Mouse (Mus musculus) forebrain, embryonic 16.5 days (tissue): ENCODE results near the gene Apbb2. TPM values are rescaled to one million over a fixed set of nuclear protein-coding genes. Genes with fewer than 3 reads are reported as not detected.

Source experiments
- ATAC-seq: fragments of 200-750 bp; cut with Nextera tagmentation; 2 replicates; pipeline ENCODE4 v1.8.0; 2017; ENCODE audit warnings: mild to moderate bottlenecking, moderate library complexity
- H3K27ac ChIP-seq: fragments of 300-500 bp; sonication (generic); 2 replicates; pipeline ENCODE4 v1.5.1; 2014; ENCODE audit warnings: low read length, control low read depth
- H3K27me3 ChIP-seq: fragments of 300-500 bp; sonication (generic); replicated peaks from 2 replicates; pipeline ENCODE4 v1.6.1; 2014; ENCODE audit warnings: low read length; ENCODE audit not compliant: control insufficient read depth, insufficient read depth
- H3K36me3 ChIP-seq: fragments of 300-500 bp; sonication (generic); 2 replicates; pipeline ENCODE4 v1.6.1; 2014; ENCODE audit not compliant: control insufficient read depth, insufficient read depth
- H3K4me1 ChIP-seq: fragments of 300-500 bp; sonication (generic); replicated peaks from 2 replicates; pipeline ENCODE4 v1.6.1; 2014; ENCODE audit warnings: low read length; ENCODE audit not compliant: control insufficient read depth, insufficient read depth
- H3K4me2 ChIP-seq: fragments of 300-500 bp; sonication (generic); 2 replicates; pipeline ENCODE4 v1.6.1; 2014; ENCODE audit warnings: mild to moderate bottlenecking, low read length, control low read depth
- H3K4me3 ChIP-seq: fragments of 300-500 bp; sonication (generic); replicated peaks from 2 replicates; pipeline ENCODE4 v1.5.1; 2014; ENCODE audit warnings: mild to moderate bottlenecking, low read length, control low read depth
- H3K9ac ChIP-seq: fragments of 300-500 bp; sonication (generic); replicated peaks from 2 replicates; pipeline ENCODE4 v1.6.1; 2014; ENCODE audit warnings: low read depth, low read length, control low read depth
- H3K9me3 ChIP-seq: fragments of 300-500 bp; sonication (generic); 2 replicates; pipeline ENCODE4 v1.6.1; 2016; ENCODE audit warnings: low read length; ENCODE audit not compliant: control insufficient read depth
- WGBS: fragments of 180-500 bp; shearing (Covaris S2); extraction: QIAGEN DNeasy Blood & Tissue Kit; methylation state at CpG from one replicate; pipeline ENCODE4 v1.1.7; 2014; 5-methylcytosine and 5-hydroxymethylcytosine counted together
- polyA plus RNA-seq: library from polyadenylated mRNA; unstranded; fragments of >200 nt; fragmentation: Nextera tagmentation; extraction: Ambion mirVana; gene quantifications from 2 replicates; pipeline ENCODE4 v1.2.1, GENCODE M21; 2015

The Apbb2 gene
- polyA plus RNA-seq, 1 experiment from 2014 or later = 99.1 TPM

DNA sequence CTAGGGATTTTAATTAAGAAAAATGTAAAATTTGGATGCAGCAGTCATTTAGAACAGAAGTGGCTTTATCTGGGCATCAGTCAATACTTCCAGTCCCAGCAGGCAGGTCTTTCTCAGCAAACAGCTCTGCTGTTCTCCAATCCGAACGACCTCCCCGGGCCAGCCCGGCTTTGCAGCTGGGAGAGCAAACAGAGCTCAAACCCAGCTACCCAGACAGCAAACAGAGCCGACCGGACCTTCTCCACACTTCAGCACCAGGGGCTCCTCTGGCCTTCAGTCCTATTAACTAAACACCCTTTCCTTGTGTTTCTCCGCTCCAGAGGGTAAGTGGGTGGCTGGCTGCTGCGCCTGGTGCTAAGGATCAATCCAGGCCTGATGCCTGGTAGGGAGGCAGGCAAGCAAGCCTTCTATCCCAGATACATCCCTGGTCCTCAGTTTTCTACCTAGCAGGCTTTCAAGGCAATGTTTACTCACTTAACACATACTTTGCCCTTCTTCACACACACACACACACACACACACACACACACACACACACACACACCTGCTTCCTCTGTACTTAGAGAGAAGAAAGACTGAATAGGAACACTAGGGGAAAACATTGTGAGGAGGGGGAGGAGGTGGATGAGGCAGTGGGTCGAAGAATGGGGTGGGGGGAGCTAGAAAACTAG is 82.9 kb downstream of the Apbb2 start:
- Histone ChIP-seq H3K27me3 (no peaks in the 10 kb centered on the region), H3K36me3 (no peaks in the 10 kb centered on the region), H3K4me3 (no peak overlapping the region), H3K4me2 (no peak overlapping the region), H3K4me1 (peaks cover 13% of the 10 kb centered on the region), H3K9me3 (no peaks in the 10 kb centered on the region), H3K27ac (no peak overlapping the region), H3K9ac (no peak overlapping the region)
- 56% methylated on average over 9 of the region's 9 CpGs for WGBS
- no peak for ATAC-seq

DNA sequence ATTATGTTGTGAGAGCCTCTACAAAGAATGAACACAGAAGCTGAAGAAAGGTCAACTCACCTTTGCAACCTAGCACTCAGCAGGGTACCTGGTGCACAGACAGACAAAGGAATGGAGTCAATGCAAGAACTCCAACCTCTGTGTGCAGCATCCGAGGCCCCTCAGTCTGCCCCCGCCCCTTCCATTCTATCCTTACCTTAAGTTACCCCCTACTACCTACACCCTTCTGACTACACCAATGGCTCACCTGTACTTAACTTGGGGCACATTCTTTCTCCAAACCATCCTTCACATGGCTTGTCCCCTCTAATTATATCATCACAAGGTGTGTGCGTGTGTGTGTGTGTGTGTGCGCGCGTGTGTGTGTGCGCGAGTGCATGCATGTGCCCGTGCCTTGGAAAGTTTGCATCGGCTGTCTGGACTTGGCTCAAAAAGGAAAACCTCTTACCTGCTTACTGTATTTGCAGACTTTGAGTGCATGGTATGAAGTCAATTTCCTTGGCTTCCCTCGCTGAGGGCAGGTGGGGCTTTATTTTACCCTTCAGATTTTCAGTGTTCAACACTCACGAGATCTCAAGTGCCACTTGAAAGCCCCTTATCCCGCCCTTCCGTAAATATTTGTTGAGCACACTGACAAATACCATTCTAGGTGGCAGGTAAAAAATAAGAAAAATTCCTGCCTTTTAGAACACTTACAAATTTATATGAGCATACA is 84.7 kb downstream of the Apbb2 start:
- WGBS = 92% methylated on average over 14 of the region's 14 CpGs
- no peak overlapping the region for H3K9ac ChIP-seq

DNA sequence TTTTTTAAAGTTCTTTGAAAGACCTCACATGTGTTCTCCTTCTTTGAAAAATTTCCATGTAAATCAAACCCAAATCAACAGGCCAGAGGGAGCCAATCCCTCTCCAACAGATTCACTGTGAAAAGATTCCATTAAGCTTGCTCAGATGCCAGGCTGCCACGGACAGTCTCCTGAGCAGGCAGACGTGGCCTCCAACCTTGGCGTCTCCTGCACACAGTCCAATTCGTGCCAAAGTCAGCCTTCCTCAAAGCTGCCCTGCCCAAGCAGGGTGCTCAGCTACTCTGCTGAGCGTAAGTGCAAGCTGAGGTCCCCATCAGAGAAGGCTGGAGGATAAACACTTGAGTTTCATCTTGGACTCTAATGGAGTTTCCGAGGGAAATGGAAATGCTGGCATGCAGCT is 85.8 kb downstream of the Apbb2 start:
- 69% methylated on average over 6 of the region's 6 CpGs for WGBS
- ATAC-seq = no peak
- no peaks in the 10 kb centered on the region for H3K36me3 ChIP-seq
- H3K4me3 ChIP-seq = no peak overlapping the region
- no peak overlapping the region for H3K9ac ChIP-seq
- H3K27ac ChIP-seq = no peak overlapping the region
- peaks cover 13% of the 10 kb centered on the region for H3K4me1 ChIP-seq
- H3K9me3 ChIP-seq = no peaks in the 10 kb centered on the region
- no peak overlapping the region for H3K4me2 ChIP-seq
- H3K27me3 ChIP-seq = no peaks in the 10 kb centered on the region

More for the DNA sequence above, 84.7 kb downstream of the Apbb2 start:
- peaks cover 13% of the 10 kb centered on the region for H3K4me1 ChIP-seq
- H3K9me3 ChIP-seq = no peaks in the 10 kb centered on the region
- H3K27ac ChIP-seq = no peak overlapping the region
- H3K36me3 ChIP-seq = no peaks in the 10 kb centered on the region
- no peak for ATAC-seq
- H3K4me2 ChIP-seq = no peak overlapping the region
- H3K27me3 ChIP-seq = no peaks in the 10 kb centered on the region
- no peak overlapping the region for H3K4me3 ChIP-seq

DNA sequence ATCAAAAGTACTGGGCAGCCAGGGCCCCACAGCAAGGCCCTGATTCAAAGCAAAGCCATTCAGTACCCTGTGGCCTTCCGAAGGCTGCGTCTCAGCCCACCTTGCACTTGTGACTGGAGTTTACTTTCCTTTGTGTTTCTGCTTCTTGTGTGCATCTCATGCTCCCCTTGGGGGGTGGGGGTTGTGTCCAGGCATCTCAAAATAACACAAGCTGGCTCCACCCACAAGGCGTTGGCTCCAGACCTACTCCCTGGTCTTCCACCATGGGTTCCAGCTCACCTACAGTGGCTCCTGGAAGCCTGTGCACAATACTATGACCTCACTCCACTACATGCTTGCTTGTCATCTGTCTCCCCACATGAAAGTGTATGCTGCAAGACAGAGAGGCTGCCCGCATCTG is 88.2 kb downstream of the Apbb2 start:
- Histone ChIP-seq H3K4me1 (peaks cover 3% of the 10 kb centered on the region), H3K4me3 (no peak overlapping the region), H3K27ac (no peak overlapping the region), H3K27me3 (no peaks in the 10 kb centered on the region), H3K4me2 (no peak overlapping the region), H3K9me3 (no peaks in the 10 kb centered on the region), H3K36me3 (no peaks in the 10 kb centered on the region), H3K9ac (no peak overlapping the region)
- WGBS = 88% methylated on average over 4 of the region's 4 CpGs
- ATAC-seq = no peak

DNA sequence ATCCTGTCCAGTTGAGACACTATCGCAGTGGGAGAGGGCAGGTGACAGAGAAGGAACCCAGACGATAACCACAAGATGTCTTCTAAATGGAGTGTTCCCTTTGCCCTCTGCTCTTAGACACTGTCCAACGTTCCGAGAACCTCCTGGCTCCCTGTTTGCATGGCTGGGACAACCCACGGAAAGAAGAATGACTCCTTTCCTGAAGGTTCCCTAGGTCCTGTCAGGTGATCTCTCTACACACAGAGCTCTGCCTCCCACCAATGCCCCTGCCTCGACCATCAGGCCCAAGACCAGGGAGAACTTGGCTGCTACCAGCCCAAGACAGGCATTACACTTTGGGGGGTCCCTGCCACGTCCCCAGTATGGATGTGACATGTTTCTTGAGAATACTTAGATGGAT is 89.0 kb downstream of the Apbb2 start:
- Histone ChIP-seq H3K9me3 (no peaks in the 10 kb centered on the region), H3K4me3 (no peak overlapping the region), H3K9ac (no peak overlapping the region), H3K4me1 (peaks cover 3% of the 10 kb centered on the region), H3K4me2 (no peak overlapping the region), H3K27me3 (no peaks in the 10 kb centered on the region), H3K36me3 (no peaks in the 10 kb centered on the region), H3K27ac (no peak overlapping the region)
- WGBS = 93% methylated on average over 7 of the region's 7 CpGs
- no peak for ATAC-seq

DNA sequence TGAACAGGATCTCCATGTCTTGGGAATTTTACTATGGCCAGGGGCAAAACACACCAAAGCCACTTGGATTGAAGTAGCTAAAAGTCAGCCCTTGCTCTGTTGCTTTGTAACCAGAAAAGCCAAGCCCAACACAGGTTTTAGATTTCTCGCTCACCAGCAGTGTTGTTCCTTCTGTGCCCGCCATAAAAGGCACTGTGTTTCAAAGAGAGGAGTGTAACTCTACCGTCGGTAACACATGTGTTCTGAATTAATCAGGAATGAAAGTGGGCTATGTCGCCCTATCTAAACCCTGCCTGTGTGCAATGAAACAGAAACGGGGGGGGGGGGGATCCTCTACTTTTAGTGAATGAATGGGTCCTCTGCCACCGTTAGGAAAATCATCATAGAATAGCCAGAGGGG is 90.0 kb downstream of the Apbb2 start:
- Histone ChIP-seq H3K9me3 (no peaks in the 10 kb centered on the region), H3K27me3 (no peaks in the 10 kb centered on the region), H3K4me1 (peaks cover 3% of the 10 kb centered on the region), H3K9ac (no peak overlapping the region), H3K36me3 (no peaks in the 10 kb centered on the region), H3K4me2 (no peak overlapping the region), H3K4me3 (no peak overlapping the region), H3K27ac (no peak overlapping the region)
- no peak for ATAC-seq
- 40% methylated on average over 7 of the region's 7 CpGs for WGBS

DNA sequence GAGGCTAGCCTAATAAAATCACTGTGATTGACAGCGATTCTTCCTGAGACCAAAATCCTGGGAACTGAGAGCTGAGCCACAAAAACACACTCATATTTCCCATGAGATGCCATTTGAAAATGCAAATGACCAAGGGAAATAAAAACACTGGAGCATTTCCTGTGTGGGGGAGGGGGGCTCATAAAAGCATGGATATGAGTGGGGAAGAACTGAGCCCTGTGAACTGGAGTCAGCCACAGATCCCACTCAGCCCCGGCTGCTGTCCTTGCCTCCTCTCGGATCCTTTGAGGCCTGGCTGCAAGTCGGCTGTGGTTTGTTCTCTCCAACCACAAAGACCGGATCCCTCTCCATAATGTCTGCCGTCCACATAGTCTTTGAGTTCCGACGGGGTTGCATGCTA is 91.5 kb downstream of the Apbb2 start:
- 74% methylated on average over 8 of the region's 8 CpGs for WGBS
- H3K27me3 ChIP-seq = no peaks in the 10 kb centered on the region
- no peak for ATAC-seq
- H3K9ac ChIP-seq = no peak overlapping the region
- no peaks in the 10 kb centered on the region; the same call in 1 of the 2 replicates for H3K4me1 ChIP-seq
- no peak overlapping the region for H3K4me2 ChIP-seq
- H3K4me3 ChIP-seq = no peak overlapping the region
- no peaks in the 10 kb centered on the region for H3K36me3 ChIP-seq
- H3K27ac ChIP-seq = no peak overlapping the region
- H3K9me3 ChIP-seq = no peaks in the 10 kb centered on the region

DNA sequence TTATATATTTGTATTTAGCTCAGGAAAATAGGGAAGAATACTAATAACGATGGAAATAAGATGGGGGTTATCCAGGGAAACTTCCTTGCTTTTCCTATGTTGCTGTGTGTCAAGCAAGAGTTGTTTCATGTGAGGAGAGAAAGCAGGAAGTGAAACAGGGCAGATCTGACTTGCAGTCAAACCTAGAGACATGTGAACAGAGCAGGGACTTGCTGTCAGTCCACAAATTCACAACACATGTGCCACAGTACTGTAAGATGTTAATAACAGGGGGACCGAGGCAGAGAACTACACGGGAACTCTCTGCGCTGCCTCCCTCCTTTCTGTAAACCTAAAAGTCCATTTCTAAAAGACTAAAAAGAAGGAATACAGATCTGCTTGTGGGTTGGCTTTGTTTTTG is 93.6 kb downstream of the Apbb2 start:
- H3K36me3 ChIP-seq = no peaks in the 10 kb centered on the region
- H3K27me3 ChIP-seq = no peaks in the 10 kb centered on the region
- H3K27ac ChIP-seq = no peak overlapping the region
- H3K4me1 ChIP-seq = no peaks in the 10 kb centered on the region; the same call in 1 of the 2 replicates
- H3K4me3 ChIP-seq = no peak overlapping the region
- no peak for ATAC-seq
- H3K9ac ChIP-seq = no peak overlapping the region
- H3K4me2 ChIP-seq = no peak overlapping the region
- no peaks in the 10 kb centered on the region for H3K9me3 ChIP-seq
- 71% methylated on average over 4 of the region's 4 CpGs for WGBS

DNA sequence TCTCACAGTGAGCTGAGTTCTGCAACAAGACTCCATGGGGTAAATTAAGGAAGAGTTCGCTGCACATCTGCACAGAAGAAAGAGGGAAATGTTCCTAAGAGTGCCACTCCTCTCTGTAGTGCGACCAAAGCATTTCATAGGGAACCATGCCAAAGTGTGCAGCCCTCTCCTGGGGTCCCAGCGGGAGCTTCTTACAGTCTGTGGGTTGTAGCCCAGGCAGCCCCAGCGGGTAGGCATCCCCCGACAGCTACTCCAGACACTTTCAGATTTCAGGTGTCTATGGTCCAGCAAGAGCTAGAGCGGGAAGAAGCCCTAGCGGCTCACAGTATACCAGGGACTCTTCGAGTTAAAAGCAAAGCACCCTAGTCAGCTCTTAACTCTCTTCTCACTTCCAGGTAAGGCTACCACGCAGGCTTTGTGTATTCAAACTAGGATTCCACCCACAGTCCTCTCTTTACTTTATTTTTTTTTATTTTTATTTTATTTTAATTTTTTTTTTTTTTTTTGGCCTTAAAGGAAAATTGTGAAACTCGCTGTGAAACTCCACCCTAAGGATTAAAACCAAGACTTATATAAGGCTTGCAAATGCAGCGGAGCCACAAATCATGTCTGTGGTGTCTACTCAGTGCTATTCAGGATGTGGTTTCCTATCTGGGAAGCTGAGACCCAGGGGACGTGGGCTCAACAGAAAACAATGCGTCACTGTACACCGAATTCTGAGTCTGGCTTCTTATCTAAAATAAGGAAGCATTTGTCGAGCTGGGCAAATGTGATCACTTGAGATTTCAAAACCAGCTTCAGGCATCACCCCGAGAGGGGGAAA is 94.7 kb downstream of the Apbb2 start:
- Histone ChIP-seq H3K4me1 (peaks cover 3% of the 10 kb centered on the region; the same call in 1 of the 2 replicates), H3K27ac (no peak overlapping the region), H3K9me3 (no peaks in the 10 kb centered on the region), H3K36me3 (no peaks in the 10 kb centered on the region), H3K4me3 (no peak overlapping the region), H3K27me3 (no peaks in the 10 kb centered on the region), H3K4me2 (no peak overlapping the region), H3K9ac (no peak overlapping the region)
- 62% methylated on average over 16 of the region's 16 CpGs for WGBS
- ATAC-seq = no peak
